Mouse (Mus musculus) embryonic fibroblast, embryonic 13.5 days (primary cell): ENCODE results near the gene Rbm34.

Experiments
- CTCF ChIP-seq: IDR thresholded peaks from 2 replicates; pipeline ENCODE4 v1.5.1; 2011; ENCODE audit warnings: mild to moderate bottlenecking, control low read depth, low read length, moderate library complexity, borderline replicate concordance; ENCODE audit not compliant: insufficient read depth
- POLR2A ChIP-seq: IDR thresholded peaks from 2 replicates; pipeline ENCODE4 v1.6.1; 2011; ENCODE audit warnings: low read depth, mild to moderate bottlenecking, control low read depth, low read length, moderate library complexity

DNA sequence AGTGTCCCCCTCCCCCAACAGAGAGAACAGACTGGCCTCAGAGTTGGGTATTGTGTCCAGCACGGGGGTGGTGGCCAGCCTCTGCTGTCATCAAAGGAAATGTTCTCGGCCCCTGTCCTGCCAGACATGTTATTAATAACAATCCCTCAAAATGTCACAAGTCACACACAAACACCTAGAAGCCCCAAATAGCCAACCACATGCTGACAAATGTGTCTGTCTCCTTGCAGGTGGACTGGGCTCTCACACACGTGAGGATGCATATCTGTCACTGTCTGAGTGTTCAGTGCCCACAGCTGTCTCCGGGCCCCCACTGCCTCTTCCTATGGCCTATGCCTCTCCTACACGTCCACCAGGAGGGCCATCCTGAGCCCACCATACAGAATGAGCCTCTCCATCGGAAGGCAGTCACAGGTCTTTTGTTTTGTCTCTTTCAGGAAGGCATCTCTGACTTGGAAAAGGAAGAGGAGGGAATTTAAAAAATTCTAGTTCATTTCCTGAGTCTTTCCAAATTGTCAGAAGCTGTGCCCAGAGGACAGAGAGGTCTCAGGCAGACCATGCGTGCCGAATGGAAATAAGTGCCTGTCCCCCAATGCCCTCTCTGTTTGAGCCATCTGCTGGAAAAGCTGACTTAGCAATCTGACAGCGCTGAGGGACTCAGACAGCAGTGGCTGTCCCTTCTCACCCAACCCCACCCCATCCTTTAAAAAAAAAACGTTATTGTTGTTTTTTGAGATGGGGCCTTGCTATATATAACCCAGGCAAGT lies 56.1 kb downstream of the Rbm34 start:
- no peak for TF ChIP-seq CTCF
- no peak for TF ChIP-seq POLR2A
